Mouse (Mus musculus) erythroblast, embryonic 14.5 days (primary cell): ENCODE data around the gene A1cf.

ENCODE experiments used
- GATA1 ChIP-seq: IDR thresholded peaks from 2 replicates; pipeline ENCODE4 v1.6.1; 2012; ENCODE audit warnings: low read length, inconsistent platforms, mixed read lengths
- TAL1 ChIP-seq: IDR thresholded peaks from 3 replicates; pipeline ENCODE4 v1.6.1; 2012; ENCODE audit warnings: low read length, inconsistent platforms, mixed read lengths

GRCm38 (mm10) chr19:31889988-31890387 lies 21.4 kb downstream of the A1cf start:
- TF ChIP-seq GATA1: no peak
- TF ChIP-seq TAL1: no peak
